Mouse (Mus musculus): Measurements from ENCODE around the gene Hpca.

The Hpca gene

DNA sequence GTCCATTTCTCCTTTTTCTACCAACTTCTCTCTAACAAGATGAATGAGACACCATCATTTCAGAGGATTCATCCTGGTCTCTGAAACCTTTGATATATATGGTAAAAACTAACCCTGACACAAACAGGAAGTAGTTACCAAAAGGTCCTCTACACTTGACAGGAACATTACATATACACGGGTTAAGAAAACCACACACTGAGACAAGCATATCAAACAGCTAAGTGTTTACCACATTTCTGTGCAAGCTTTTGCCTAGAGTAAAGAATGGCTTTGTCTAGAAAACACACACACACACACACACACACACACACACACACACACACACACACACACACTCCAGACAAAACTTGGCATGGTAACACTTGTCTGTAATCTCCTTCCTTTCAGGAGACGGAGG lies 24.6 kb upstream of the Hpca start:
- peaks cover 2% of the 10 kb centered on the region; the same call in 1 of the 2 replicates for H3K27me3 ChIP-seq (ENCODE audit: insufficient read depth, low read length)
- no peak overlapping the region for H3K4me3 ChIP-seq (replicated peaks; ENCODE audit: low read length)
- H3K36me3 ChIP-seq (ENCODE audit: insufficient read depth, low read length), result peaks cover 31% of the 10 kb centered on the region
- H3K9me3 ChIP-seq (ENCODE audit: low read length), result no peaks in the 10 kb centered on the region
- peaks cover 45% of the 10 kb centered on the region for H3K4me1 ChIP-seq (replicated peaks; ENCODE audit: low read depth, low read length)
- TF ChIP-seq POU5F1 (IDR thresholded peaks at IDR 0.05; ENCODE audit: borderline replicate concordance, low read length), result no peak
- TF ChIP-seq CTCF (conservative IDR thresholded peaks at IDR 0.05; ENCODE audit: low read length), result no peak
- TF ChIP-seq NANOG (IDR thresholded peaks at IDR 0.05; ENCODE audit: borderline replicate concordance, low read length), result no peak

DNA sequence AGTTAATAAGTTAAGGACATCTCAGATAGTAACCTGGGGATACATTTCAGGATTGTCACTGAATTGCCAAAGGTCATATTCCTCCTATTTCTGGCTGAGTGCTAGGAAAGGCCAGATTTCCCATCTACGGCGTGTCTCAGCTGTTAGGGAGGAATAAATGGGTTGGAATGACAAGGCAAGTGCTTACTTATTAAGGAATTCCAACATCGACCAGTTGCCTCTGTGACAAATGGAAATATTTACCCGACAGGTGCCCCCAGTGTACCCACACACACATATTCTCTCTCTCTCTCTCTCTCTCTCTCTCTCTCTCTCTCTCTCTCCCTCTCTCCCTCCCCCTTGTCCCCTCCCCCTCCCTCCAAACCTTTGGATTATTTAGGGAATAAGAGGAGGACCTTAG lies 24.1 kb upstream of the Hpca start:
- Histone ChIP-seq H3K9me3 (ENCODE audit: low read length) (no peaks in the 10 kb centered on the region), H3K4me3 (replicated peaks; ENCODE audit: low read length) (no peak overlapping the region), H3K36me3 (ENCODE audit: insufficient read depth, low read length) (peaks cover 26% of the 10 kb centered on the region), H3K4me1 (replicated peaks; ENCODE audit: low read depth, low read length) (peaks cover 45% of the 10 kb centered on the region), H3K27me3 (ENCODE audit: insufficient read depth, low read length) (peaks cover 2% of the 10 kb centered on the region; the same call in 1 of the 2 replicates)
- TF ChIP-seq POU5F1 (IDR thresholded peaks at IDR 0.05; ENCODE audit: borderline replicate concordance, low read length), result no peak

DNA sequence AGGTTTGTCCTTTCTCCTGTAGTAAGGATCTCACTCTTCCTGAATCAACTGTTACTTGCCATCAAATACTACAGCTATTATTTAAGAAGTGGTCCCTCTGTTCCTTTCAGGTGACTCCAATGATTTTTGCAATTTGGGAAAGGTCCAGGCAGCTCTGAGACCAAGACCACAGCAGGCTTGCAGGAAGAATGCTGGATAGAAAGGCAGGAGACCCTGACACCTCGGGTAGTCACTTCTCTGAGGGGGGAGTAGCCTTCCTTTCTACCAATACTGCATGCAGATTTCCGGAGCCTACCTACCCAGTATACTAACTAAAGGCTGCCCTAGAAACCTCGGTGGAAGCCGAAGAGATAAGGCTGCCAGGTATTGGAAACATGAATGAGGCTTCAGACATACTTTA lies 23.6 kb upstream of the Hpca start:
- H3K36me3 ChIP-seq (ENCODE audit: insufficient read depth, low read length), result peaks cover 21% of the 10 kb centered on the region
- TF ChIP-seq POU5F1 (IDR thresholded peaks at IDR 0.05; ENCODE audit: borderline replicate concordance, low read length) (no peak), CTCF (conservative IDR thresholded peaks at IDR 0.05; ENCODE audit: low read length) (no peak), NANOG (IDR thresholded peaks at IDR 0.05; ENCODE audit: borderline replicate concordance, low read length) (no peak)

DNA sequence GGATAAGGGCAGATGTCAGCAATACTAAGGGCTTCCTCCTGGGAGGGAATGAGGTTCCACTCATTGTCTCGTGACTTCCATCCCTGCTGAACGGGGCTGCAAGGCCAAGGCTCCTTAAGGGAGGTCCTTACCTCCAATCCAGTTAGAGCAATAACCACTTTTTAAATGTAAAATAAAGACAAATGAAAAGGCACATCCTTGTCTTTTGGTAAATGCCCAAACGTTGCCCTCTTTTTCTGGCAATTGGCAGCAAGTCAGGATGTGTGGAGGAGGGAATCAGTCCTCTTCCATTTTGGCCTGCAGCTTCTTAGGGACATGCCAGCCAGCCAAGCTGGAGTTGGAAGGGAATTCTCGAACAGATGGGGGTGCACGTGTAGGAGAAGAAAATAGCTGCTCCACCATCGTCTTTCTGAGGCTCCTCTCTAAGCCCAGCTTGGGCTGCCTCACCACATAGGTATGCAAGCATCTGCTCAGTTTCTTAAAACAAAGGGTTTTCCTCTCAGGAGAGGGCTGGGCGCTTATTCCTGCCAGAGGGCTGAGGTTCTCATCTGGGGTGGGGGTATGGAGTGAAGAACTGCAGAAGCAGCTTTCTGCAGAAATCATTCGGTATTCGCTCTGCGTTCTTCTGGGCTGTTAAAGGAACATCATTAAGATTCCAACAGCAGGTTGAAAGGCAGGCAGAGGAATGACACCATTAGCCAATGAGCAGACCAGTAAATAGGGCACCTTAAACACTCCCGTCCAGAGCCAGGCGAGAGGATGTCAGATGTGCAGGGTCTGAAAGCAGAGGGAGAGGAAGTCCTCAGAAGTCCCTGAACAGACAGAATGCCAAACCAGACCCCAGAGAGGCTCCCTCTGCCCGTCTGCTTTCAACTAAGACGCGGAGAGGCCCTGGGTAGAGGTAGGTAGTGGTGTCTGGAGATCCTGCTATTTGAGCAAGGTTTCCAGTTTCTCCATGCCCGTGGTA lies 22.8 kb upstream of the Hpca start:
- no peaks in the 10 kb centered on the region for H3K9me3 ChIP-seq (ENCODE audit: low read length)
- TF ChIP-seq POU5F1 (IDR thresholded peaks at IDR 0.05; ENCODE audit: borderline replicate concordance, low read length), result no peak
- no peak for TF ChIP-seq NANOG (IDR thresholded peaks at IDR 0.05; ENCODE audit: borderline replicate concordance, low read length)
- no peak for TF ChIP-seq CTCF (conservative IDR thresholded peaks at IDR 0.05; ENCODE audit: low read length)
- peaks cover 45% of the 10 kb centered on the region for H3K4me1 ChIP-seq (replicated peaks; ENCODE audit: low read depth, low read length)
- peaks cover 14% of the 10 kb centered on the region for H3K36me3 ChIP-seq (ENCODE audit: insufficient read depth, low read length)
- H3K4me3 ChIP-seq (replicated peaks; ENCODE audit: low read length), result no peak overlapping the region
- peaks cover 14% of the 10 kb centered on the region for H3K27me3 ChIP-seq (ENCODE audit: insufficient read depth, low read length)

More for the DNA sequence above, 23.6 kb upstream of the Hpca start:
- no peak overlapping the region for H3K4me3 ChIP-seq (replicated peaks; ENCODE audit: low read length)
- H3K27me3 ChIP-seq (ENCODE audit: insufficient read depth, low read length), result peaks cover 7% of the 10 kb centered on the region; the same call in 1 of the 2 replicates
- no peaks in the 10 kb centered on the region for H3K9me3 ChIP-seq (ENCODE audit: low read length)
- H3K4me1 ChIP-seq (replicated peaks; ENCODE audit: low read depth, low read length), result peaks cover 45% of the 10 kb centered on the region

DNA sequence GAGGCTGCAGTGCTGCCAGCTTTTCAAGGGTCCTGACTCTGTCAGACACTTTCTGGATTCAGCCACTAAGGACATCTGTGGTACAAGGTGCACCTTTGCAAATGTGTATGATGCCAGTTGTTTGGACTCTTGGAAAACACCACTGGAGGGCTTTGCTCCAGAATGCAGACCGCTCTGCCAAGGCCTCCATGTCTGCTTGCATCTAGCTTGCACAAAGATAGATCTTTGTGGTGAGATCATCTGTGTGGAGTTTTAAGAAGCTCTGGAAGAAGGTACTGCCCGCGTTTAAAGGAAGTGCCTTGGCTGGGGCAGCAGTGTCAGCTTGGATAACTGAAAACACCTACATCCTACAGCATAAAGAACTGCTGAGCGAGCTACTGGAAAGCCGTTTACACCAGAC lies 21.7 kb upstream of the Hpca start:
- Histone ChIP-seq H3K27me3 (ENCODE audit: insufficient read depth, low read length) (peaks cover 26% of the 10 kb centered on the region), H3K4me3 (replicated peaks; ENCODE audit: low read length) (no peak overlapping the region), H3K36me3 (ENCODE audit: insufficient read depth, low read length) (peaks cover 2% of the 10 kb centered on the region), H3K9me3 (ENCODE audit: low read length) (no peaks in the 10 kb centered on the region), H3K4me1 (replicated peaks; ENCODE audit: low read depth, low read length) (peaks cover 43% of the 10 kb centered on the region)
- TF ChIP-seq POU5F1 (IDR thresholded peaks at IDR 0.05; ENCODE audit: borderline replicate concordance, low read length) (no peak), NANOG (IDR thresholded peaks at IDR 0.05; ENCODE audit: borderline replicate concordance, low read length) (no peak), CTCF (conservative IDR thresholded peaks at IDR 0.05; ENCODE audit: low read length) (no peak)

DNA sequence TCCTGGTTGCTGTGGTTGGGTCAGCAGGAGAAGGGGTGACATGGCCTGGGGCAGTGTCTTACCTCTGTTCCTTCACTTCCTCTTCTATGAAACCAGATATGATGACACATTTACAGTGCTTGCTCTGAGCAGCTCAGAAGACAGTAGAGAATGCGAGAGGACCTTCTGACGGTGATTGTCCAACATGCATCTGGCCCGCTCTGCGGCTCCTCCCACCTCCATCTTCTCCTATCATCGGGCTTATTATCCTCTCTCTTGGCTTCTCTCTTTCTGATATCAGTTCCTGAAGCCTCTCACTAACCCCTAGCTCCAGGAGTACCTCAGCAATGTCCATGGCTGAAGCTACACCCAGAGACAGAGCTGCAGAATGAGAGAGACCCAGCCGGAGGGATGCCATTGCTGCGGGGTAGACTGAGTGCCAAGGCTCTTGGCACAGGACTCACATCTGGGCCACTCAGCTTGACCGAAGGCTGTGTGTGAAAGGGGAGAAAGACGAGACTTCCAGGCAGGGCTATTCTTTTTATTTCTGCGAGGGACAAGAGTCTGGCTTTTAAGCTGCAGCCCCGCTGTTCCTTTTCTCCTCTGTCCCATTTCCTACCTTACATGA lies 20.7 kb upstream of the Hpca start:
- TF ChIP-seq NANOG (IDR thresholded peaks at IDR 0.05; ENCODE audit: borderline replicate concordance, low read length), result no peak
- no peak for TF ChIP-seq POU5F1 (IDR thresholded peaks at IDR 0.05; ENCODE audit: borderline replicate concordance, low read length)
- TF ChIP-seq CTCF (conservative IDR thresholded peaks at IDR 0.05; ENCODE audit: low read length), result no peak
- H3K4me3 ChIP-seq (replicated peaks; ENCODE audit: low read length), result no peak overlapping the region
- peaks cover 35% of the 10 kb centered on the region for H3K4me1 ChIP-seq (replicated peaks; ENCODE audit: low read depth, low read length)
- no peaks in the 10 kb centered on the region; the same call in 1 of the 2 replicates for H3K36me3 ChIP-seq (ENCODE audit: insufficient read depth, low read length)
- peaks cover 36% of the 10 kb centered on the region for H3K27me3 ChIP-seq (ENCODE audit: insufficient read depth, low read length)
- H3K9me3 ChIP-seq (ENCODE audit: low read length), result no peaks in the 10 kb centered on the region

DNA sequence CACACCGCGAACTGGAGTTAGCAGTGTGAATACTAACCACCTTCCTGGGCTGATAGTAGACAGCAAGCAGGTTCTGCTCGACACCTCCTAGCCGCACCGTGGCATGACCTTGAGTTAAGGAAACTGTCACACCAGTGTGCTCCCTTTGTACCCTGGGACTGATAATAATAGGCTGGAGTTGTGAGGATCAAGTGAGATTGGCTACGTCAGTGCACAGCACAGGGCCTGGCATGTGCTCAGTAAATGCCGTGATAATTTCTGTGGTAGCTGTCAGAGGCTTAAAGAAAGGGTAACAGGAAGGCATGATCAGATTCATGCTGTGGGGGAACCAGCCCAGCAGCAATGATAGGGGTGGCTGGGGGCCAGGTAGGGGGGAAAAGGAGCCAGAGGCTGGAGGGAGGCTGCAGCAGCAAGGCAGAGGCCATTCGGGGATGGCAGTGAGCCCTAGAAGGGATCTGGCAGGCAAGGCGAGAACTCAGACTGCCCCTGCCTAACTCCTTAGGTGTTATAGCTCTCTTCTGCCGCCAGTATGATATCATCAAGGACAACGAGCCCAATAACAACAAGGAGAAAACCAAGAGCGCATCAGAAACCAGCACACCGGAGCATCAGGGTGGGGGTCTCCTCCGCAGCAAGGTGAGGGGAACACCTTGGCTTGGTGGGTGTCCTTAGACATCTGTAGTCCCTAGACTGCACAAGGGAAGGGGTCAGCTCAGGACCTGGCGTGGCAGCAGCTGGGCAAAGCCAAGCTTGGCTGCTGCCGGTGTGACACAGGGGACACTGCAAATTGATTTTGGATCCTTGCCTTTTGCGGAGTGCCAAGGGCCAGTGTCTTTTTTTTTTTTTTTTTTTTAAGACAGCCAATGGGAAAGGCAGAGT lies 20.0 kb upstream of the Hpca start:
- H3K9me3 ChIP-seq (ENCODE audit: low read length), result no peaks in the 10 kb centered on the region
- peaks cover 39% of the 10 kb centered on the region for H3K4me1 ChIP-seq (replicated peaks; ENCODE audit: low read depth, low read length)
- peaks cover 42% of the 10 kb centered on the region for H3K27me3 ChIP-seq (ENCODE audit: insufficient read depth, low read length)
- TF ChIP-seq POU5F1 (IDR thresholded peaks at IDR 0.05; ENCODE audit: borderline replicate concordance, low read length) (no peak), NANOG (IDR thresholded peaks at IDR 0.05; ENCODE audit: borderline replicate concordance, low read length) (no peak), CTCF (conservative IDR thresholded peaks at IDR 0.05; ENCODE audit: low read length) (no peak)
- H3K36me3 ChIP-seq (ENCODE audit: insufficient read depth, low read length), result no peaks in the 10 kb centered on the region; the same call in 1 of the 2 replicates
- H3K4me3 ChIP-seq (replicated peaks; ENCODE audit: low read length), result no peak overlapping the region

DNA sequence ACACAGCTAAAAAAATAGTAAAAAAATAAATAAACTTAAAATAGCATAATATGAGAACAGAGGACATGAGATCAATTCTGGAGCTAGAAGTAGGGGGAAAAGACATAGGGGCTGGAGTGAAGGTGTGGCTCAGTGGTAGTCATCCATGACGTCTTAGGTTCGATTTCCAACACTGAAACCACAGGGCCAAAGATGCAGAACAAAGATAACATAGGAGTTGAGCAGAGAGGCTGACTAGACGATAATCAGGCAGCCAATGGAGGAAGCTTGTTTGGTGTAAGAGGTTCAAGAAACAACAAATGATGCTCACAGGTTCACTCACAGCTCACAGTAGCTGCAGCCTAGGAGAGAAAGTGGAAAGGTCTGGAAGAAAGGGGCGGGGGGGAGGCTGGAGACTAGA lies 19.0 kb upstream of the Hpca start:
- TF ChIP-seq NANOG (IDR thresholded peaks at IDR 0.05; ENCODE audit: borderline replicate concordance, low read length), result no peak
- TF ChIP-seq CTCF (conservative IDR thresholded peaks at IDR 0.05; ENCODE audit: low read length), result no peak
- TF ChIP-seq POU5F1 (IDR thresholded peaks at IDR 0.05; ENCODE audit: borderline replicate concordance, low read length), result no peak
- H3K9me3 ChIP-seq (ENCODE audit: low read length), result no peaks in the 10 kb centered on the region

More for the DNA sequence above, 19.0 kb upstream of the Hpca start:
- no peak overlapping the region for H3K4me3 ChIP-seq (replicated peaks; ENCODE audit: low read length)
- H3K4me1 ChIP-seq (replicated peaks; ENCODE audit: low read depth, low read length), result peaks cover 43% of the 10 kb centered on the region
- H3K27me3 ChIP-seq (ENCODE audit: insufficient read depth, low read length), result peaks cover 51% of the 10 kb centered on the region
- H3K36me3 ChIP-seq (ENCODE audit: insufficient read depth, low read length), result no peaks in the 10 kb centered on the region

Data from E14TG2a.4 (cell line).